Mouse (Mus musculus): ENCODE measurements around the gene Pecr. TPM values are rescaled to one million over a fixed set of nuclear protein-coding genes. Genes with fewer than 3 reads are reported as not detected.

The Pecr gene
- total and polyA plus RNA-seq, 3 experiments, result 17.6 to 24.8 (median 21.3) TPM

DNA sequence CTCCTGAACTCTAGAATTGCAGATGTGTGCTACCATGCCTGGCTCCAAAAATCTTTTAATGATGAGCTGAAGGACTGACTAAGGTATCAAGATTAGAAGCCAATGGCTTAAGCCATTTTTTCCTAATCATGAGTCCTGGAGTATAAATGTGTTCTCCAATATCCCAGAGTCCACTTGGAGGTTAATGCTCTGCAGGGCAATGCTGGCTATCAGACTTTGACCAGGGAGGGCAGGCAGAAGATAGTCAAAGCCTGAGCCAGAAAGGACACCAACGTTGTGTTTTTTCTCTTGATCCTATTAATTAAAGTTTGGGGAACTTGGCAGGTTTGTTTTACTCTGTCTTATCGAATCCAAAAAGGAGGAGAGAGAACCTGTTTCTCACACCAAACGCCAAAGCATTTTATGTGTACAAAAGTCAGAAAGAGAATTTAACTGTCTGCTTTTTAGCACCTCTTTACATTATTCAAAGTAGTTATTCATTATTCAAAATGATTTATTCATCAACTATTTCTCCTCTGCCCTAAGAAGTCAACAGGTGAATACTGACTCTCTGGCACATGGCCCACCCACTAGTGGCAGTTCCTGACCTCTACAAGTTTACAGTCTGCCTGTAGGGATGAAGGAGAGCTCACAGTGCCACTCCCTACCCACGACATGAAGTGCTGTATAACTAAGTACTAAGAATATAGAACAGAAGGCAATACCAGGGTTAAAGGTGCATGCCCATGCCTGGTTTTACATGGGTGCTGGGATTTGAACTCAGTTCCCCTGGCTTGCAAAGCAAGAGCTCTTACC, 10.0 kb upstream of the Pecr start (continued):
- no peak for TF ChIP-seq KAT2A (IDR thresholded peaks at IDR 0.05; ENCODE audit: insufficient replicate concordance, low read length)
- TF ChIP-seq NRF1 (IDR thresholded peaks at IDR 0.05; ENCODE audit: low read depth, low read length), result no peak

DNA sequence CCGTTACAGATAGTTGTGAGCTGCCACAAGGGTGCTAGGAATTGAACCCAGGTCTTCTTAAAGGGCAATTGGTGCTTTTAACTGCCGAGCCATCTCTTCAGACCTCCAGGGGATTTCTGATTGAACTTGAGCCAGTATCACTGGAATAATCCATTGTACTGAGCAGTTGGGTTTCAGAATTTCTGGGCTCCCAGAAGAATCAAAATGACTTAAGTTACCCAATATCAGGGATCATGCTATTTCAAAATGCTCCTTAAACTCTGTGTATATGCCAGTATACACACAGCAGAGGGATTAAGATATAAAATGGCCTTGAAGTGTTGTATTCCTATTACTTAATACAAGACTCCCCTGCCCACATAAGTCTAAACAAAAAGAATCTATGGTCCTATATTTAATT, 7.8 kb upstream of the Pecr start:
- dilution Hi-C loops (cut with MboI; ENCODE audit: extremely low pct_ligation_motif_present, extremely low pct_unique_long_range_greater_than_20kb, low sequenced_read_pairs), result no loop called here
- H3K27me3 ChIP-seq (replicated peaks), result peaks cover 2% of the 10 kb centered on the region
- in situ Hi-C loops (cut with MboI; ENCODE audit: low pct_ligation_motif_present, low pct_unique_long_range_greater_than_20kb, low sequenced_read_pairs), result no loop called here
- H3K9me3 ChIP-seq (replicated peaks; ENCODE audit: low read length), result no peaks in the 10 kb centered on the region
- H3K4me3 ChIP-seq (replicated peaks in 1 of 3; ENCODE audit: low read depth in 2 of 3, low read length in 2 of 3, poor library complexity in 1 of 3), result no peak overlapping the region
- H3K4me1 ChIP-seq (ENCODE audit: control insufficient read depth in 1 of 2, insufficient read depth in 2 of 2), result no peaks in the 10 kb centered on the region
- no peak overlapping the region for H3K27ac ChIP-seq (ENCODE audit: insufficient read depth, low read depth)
- H3K4me2 ChIP-seq (ENCODE audit: insufficient read depth, low read depth, poor library complexity, severe bottlenecking), result no peak overlapping the region
- no peaks in the 10 kb centered on the region for H3K36me3 ChIP-seq (replicated peaks in 1 of 2; ENCODE audit: control insufficient read depth in 1 of 2, insufficient read depth in 1 of 2, low read length in 1 of 2)
- no peak overlapping the region for H3K9ac ChIP-seq (ENCODE audit: insufficient read depth, low read depth)
- no peaks in the 10 kb centered on the region for H3K79me2 ChIP-seq (replicated peaks; ENCODE audit: control insufficient read depth, extremely low read depth, insufficient read depth, poor library complexity, severe bottlenecking)
- DNase-seq (ENCODE audit: extremely low read depth), result no peak
- TF ChIP-seq SIN3A (IDR thresholded peaks at IDR 0.05; ENCODE audit: low read length), result no peak
- no peak for TF ChIP-seq JUND (conservative IDR thresholded peaks at IDR 0.05; ENCODE audit: low read depth, low read length)
- no peak for TF ChIP-seq MEF2A (IDR thresholded peaks at IDR 0.05; ENCODE audit: borderline replicate concordance, low read depth, low read length)
- TF ChIP-seq USF1 (IDR thresholded peaks at IDR 0.05; ENCODE audit: low read depth, low read length), result no peak
- no peak for TF ChIP-seq POLR2AphosphoS2 (IDR thresholded peaks at IDR 0.05; ENCODE audit: low read depth, low read length)
- TF ChIP-seq MAFK (IDR thresholded peaks at IDR 0.05; ENCODE audit: insufficient replicate concordance, low read length), result no peak
- no peak for TF ChIP-seq USF2 (conservative IDR thresholded peaks at IDR 0.05; ENCODE audit: low read depth, low read length)
- no peak for TF ChIP-seq NELFE (IDR thresholded peaks at IDR 0.05; ENCODE audit: low read depth, low read length)
- TF ChIP-seq IRF4 (IDR thresholded peaks at IDR 0.05; ENCODE audit: low read depth, low read length), result no peak
- no peak for TF ChIP-seq E2F4 (IDR thresholded peaks at IDR 0.05; ENCODE audit: insufficient replicate concordance, low read depth, low read length)
- TF ChIP-seq BHLHE40 (IDR thresholded peaks at IDR 0.05; ENCODE audit: low read depth, low read length), result no peak
- no peak for TF ChIP-seq NRF1 (IDR thresholded peaks at IDR 0.05; ENCODE audit: low read depth, low read length)
- TF ChIP-seq TCF12 (IDR thresholded peaks at IDR 0.05; ENCODE audit: low read depth, low read length), result no peak
- TF ChIP-seq MAX (IDR thresholded peaks at IDR 0.05; ENCODE audit: low read length), result no peak
- no peak for TF ChIP-seq POLR2A (IDR thresholded peaks at IDR 0.05; ENCODE audit: low read depth, low read length)
- TF ChIP-seq PAX5 (IDR thresholded peaks at IDR 0.05; ENCODE audit: low read length), result no peak

- Histone ChIP-seq H3K79me2 (replicated peaks; ENCODE audit: control insufficient read depth, extremely low read depth, insufficient read depth, poor library complexity, severe bottlenecking) (no peaks in the 10 kb centered on the region), H3K4me1 (ENCODE audit: control insufficient read depth in 1 of 2, insufficient read depth in 2 of 2) (no peaks in the 10 kb centered on the region), H3K36me3 (replicated peaks in 1 of 2; ENCODE audit: control insufficient read depth in 1 of 2, insufficient read depth in 1 of 2, low read length in 1 of 2) (no peaks in the 10 kb centered on the region), H3K27me3 (replicated peaks) (peaks cover 5% of the 10 kb centered on the region), H3K4me3 (replicated peaks in 1 of 3; ENCODE audit: low read depth in 2 of 3, low read length in 2 of 3, poor library complexity in 1 of 3) (no peak overlapping the region), H3K4me2 (ENCODE audit: insufficient read depth, low read depth, poor library complexity, severe bottlenecking) (no peak overlapping the region), H3K9ac (ENCODE audit: insufficient read depth, low read depth) (no peak overlapping the region), H3K9me3 (replicated peaks; ENCODE audit: low read length) (no peaks in the 10 kb centered on the region), H3K27ac (ENCODE audit: insufficient read depth, low read depth) (no peak overlapping the region)
- no peak for TF ChIP-seq EP300 (IDR thresholded peaks at IDR 0.05; ENCODE audit: low read length)
- no peak for TF ChIP-seq ELF1 (IDR thresholded peaks at IDR 0.05; ENCODE audit: low read depth, low read length)
- no peak for TF ChIP-seq ZKSCAN1 (IDR thresholded peaks at IDR 0.05; ENCODE audit: borderline replicate concordance, low read depth, low read length)
- no peak for TF ChIP-seq ETS1 (conservative IDR thresholded peaks at IDR 0.05; ENCODE audit: low read depth, low read length)
- no peak for TF ChIP-seq JUN (IDR thresholded peaks at IDR 0.05; ENCODE audit: insufficient read depth, low read depth, low read length)
- TF ChIP-seq POLR2A (IDR thresholded peaks at IDR 0.05; ENCODE audit: low read depth, low read length), result no peak
- no peak for TF ChIP-seq POLR2AphosphoS2 (IDR thresholded peaks at IDR 0.05; ENCODE audit: low read depth, low read length)
- no peak for TF ChIP-seq TBP (conservative IDR thresholded peaks at IDR 0.05; ENCODE audit: low read depth, low read length)
- TF ChIP-seq MAZ (IDR thresholded peaks at IDR 0.05; ENCODE audit: low read depth, low read length), result no peak
- no peak for TF ChIP-seq USF2 (conservative IDR thresholded peaks at IDR 0.05; ENCODE audit: low read depth, low read length)
- TF ChIP-seq NELFE (IDR thresholded peaks at IDR 0.05; ENCODE audit: low read depth, low read length), result no peak
- no peak for TF ChIP-seq NRF1 (IDR thresholded peaks at IDR 0.05; ENCODE audit: low read depth, low read length)
- no peak for TF ChIP-seq KAT2A (IDR thresholded peaks at IDR 0.05; ENCODE audit: insufficient replicate concordance, low read length)
- no peak for TF ChIP-seq CHD1 (IDR thresholded peaks at IDR 0.05; ENCODE audit: low read depth, low read length)
- TF ChIP-seq TCF12 (IDR thresholded peaks at IDR 0.05; ENCODE audit: low read depth, low read length), result no peak
- TF ChIP-seq E2F4 (IDR thresholded peaks at IDR 0.05; ENCODE audit: insufficient replicate concordance, low read depth, low read length), result no peak
- no peak for TF ChIP-seq ZMIZ1 (IDR thresholded peaks at IDR 0.05; ENCODE audit: low read depth, low read length)
- TF ChIP-seq SMC3 (IDR thresholded peaks at IDR 0.05; ENCODE audit: low read depth, low read length), result no peak
- no peak for TF ChIP-seq MAFK (IDR thresholded peaks at IDR 0.05; ENCODE audit: insufficient replicate concordance, low read length)
- in situ Hi-C loops (cut with MboI; ENCODE audit: low pct_ligation_motif_present, low pct_unique_long_range_greater_than_20kb, low sequenced_read_pairs) (no loop called here), dilution Hi-C loops (cut with MboI; ENCODE audit: extremely low pct_ligation_motif_present, extremely low pct_unique_long_range_greater_than_20kb, low sequenced_read_pairs) (no loop called here)
- no peak for DNase-seq (ENCODE audit: extremely low read depth)
These were observed 7.3 kb upstream of the Pecr start for GRCm38 (mm10) chr1:72291421-72291820.

All from CH12.LX (cell line).